Mouse (Mus musculus): ENCODE measurements around the gene Tenm3. TPM values are rescaled to one million over a fixed set of nuclear protein-coding genes. Genes with fewer than 3 reads are reported as not detected.

Tenm3 gene
- total and polyA plus RNA-seq, 3 experiments, result 0.03 to 0.08 (median 0.07) TPM

DNA sequence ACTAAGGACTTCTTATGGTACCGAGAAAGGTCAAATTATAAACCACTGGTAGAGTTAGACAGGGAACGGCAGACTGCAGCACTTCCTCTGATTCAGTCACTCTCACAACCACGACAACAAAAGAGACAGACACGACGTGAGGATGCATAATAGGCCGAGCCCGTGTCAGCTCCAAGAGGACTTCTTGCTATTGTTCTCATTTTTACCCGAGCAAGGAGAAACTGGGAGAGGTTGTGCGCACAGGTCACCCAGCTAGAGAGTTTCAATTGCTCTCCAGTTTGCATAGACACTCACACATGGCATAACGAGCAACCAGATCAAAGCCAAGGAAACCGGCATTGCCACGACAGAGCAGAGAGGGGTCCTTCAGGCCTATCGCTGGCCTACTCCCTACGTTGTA lies 121.0 kb downstream of the Tenm3 start:
- Histone ChIP-seq H3K4me1 (ENCODE audit: control insufficient read depth in 1 of 2, insufficient read depth in 2 of 2) (no peaks in the 10 kb centered on the region), H3K79me2 (replicated peaks; ENCODE audit: control insufficient read depth, extremely low read depth, insufficient read depth, poor library complexity, severe bottlenecking) (no peaks in the 10 kb centered on the region), H3K9me3 (replicated peaks; ENCODE audit: low read length) (peaks cover 61% of the 10 kb centered on the region), H3K4me2 (ENCODE audit: insufficient read depth, low read depth, poor library complexity, severe bottlenecking) (no peak overlapping the region), H3K36me3 (replicated peaks in 1 of 2; ENCODE audit: control insufficient read depth in 1 of 2, insufficient read depth in 1 of 2, low read length in 1 of 2) (no peaks in the 10 kb centered on the region), H3K27ac (ENCODE audit: insufficient read depth, low read depth) (no peak overlapping the region), H3K4me3 (replicated peaks in 1 of 3; ENCODE audit: low read depth in 2 of 3, low read length in 2 of 3, poor library complexity in 1 of 3) (no peak overlapping the region), H3K27me3 (replicated peaks) (no peaks in the 10 kb centered on the region), H3K9ac (ENCODE audit: insufficient read depth, low read depth) (no peak overlapping the region)
- no peak for DNase-seq (ENCODE audit: extremely low read depth)
- TF ChIP-seq ZNF384 (IDR thresholded peaks at IDR 0.05; ENCODE audit: low read depth, low read length), result no peak
- no peak for TF ChIP-seq E2F4 (IDR thresholded peaks at IDR 0.05; ENCODE audit: insufficient replicate concordance, low read depth, low read length)
- TF ChIP-seq RAD21 (IDR thresholded peaks at IDR 0.05; ENCODE audit: low read depth, low read length), result no peak
- in situ Hi-C loops (cut with MboI; ENCODE audit: low pct_ligation_motif_present, low pct_unique_long_range_greater_than_20kb, low sequenced_read_pairs) (no loop called here), dilution Hi-C loops (cut with MboI; ENCODE audit: extremely low pct_ligation_motif_present, extremely low pct_unique_long_range_greater_than_20kb, low sequenced_read_pairs) (no loop called here)

DNA sequence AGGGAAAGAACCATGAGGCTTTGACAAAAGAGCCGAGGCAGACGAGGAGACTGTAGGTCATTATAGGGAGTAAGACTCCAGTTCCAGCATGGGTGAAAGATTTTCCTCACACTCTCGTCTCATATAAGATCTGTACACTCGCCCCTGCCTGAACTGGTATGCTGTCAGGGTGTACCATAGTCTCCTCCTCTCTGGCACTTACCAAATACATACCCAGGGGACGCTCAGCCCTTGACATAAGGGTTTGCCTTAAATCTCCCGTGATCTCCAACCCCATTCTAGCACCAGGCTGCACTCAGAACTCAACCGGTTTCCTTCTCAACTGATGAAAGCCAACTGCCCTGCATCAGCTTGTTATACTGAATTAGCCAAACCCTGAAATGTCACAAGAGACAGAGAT lies 121.4 kb downstream of the Tenm3 start:
- no peaks in the 10 kb centered on the region for H3K36me3 ChIP-seq (replicated peaks in 1 of 2; ENCODE audit: control insufficient read depth in 1 of 2, insufficient read depth in 1 of 2, low read length in 1 of 2)
- no peak overlapping the region for H3K4me3 ChIP-seq (replicated peaks in 1 of 3; ENCODE audit: low read depth in 2 of 3, low read length in 2 of 3, poor library complexity in 1 of 3)
- no peak for DNase-seq (ENCODE audit: extremely low read depth)
- no peaks in the 10 kb centered on the region for H3K79me2 ChIP-seq (replicated peaks; ENCODE audit: control insufficient read depth, extremely low read depth, insufficient read depth, poor library complexity, severe bottlenecking)
- no peak overlapping the region for H3K4me2 ChIP-seq (ENCODE audit: insufficient read depth, low read depth, poor library complexity, severe bottlenecking)
- H3K27ac ChIP-seq (ENCODE audit: insufficient read depth, low read depth), result no peak overlapping the region
- TF ChIP-seq JUN (IDR thresholded peaks at IDR 0.05; ENCODE audit: insufficient read depth, low read depth, low read length) (no peak), ETS1 (conservative IDR thresholded peaks at IDR 0.05; ENCODE audit: low read depth, low read length) (no peak), JUND (conservative IDR thresholded peaks at IDR 0.05; ENCODE audit: low read depth, low read length) (no peak)
- H3K27me3 ChIP-seq (replicated peaks), result no peaks in the 10 kb centered on the region
- H3K4me1 ChIP-seq (ENCODE audit: control insufficient read depth in 1 of 2, insufficient read depth in 2 of 2), result no peaks in the 10 kb centered on the region
- H3K9me3 ChIP-seq (replicated peaks; ENCODE audit: low read length), result peaks cover 63% of the 10 kb centered on the region
- dilution Hi-C loops (cut with MboI; ENCODE audit: extremely low pct_ligation_motif_present, extremely low pct_unique_long_range_greater_than_20kb, low sequenced_read_pairs), result no loop called here
- no peak overlapping the region for H3K9ac ChIP-seq (ENCODE audit: insufficient read depth, low read depth)
- in situ Hi-C loops (cut with MboI; ENCODE audit: low pct_ligation_motif_present, low pct_unique_long_range_greater_than_20kb, low sequenced_read_pairs), result no loop called here

DNA sequence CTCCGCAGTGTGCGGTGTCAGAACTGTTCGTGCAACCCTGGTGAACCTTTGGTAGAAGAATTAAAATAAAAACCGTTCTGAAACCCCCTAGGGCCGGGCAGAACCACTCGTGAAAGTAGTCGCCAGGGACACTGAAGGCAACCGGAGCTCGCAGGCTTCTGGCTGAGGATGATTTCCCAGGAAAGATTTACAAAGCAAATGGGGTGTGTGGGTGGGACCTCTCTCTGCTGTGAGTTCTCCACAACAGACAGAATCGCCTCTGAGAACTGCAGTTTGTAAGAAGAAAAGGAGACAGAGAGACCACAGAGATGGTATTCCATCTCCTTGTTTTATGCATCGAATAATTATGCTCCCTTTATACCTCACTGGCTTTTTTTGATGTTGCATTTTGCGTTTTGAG lies 122.4 kb downstream of the Tenm3 start:
- TF ChIP-seq MEF2A (IDR thresholded peaks at IDR 0.05; ENCODE audit: borderline replicate concordance, low read depth, low read length) (no peak), UBTF (IDR thresholded peaks at IDR 0.05; ENCODE audit: low read depth, low read length) (no peak), USF2 (conservative IDR thresholded peaks at IDR 0.05; ENCODE audit: low read depth, low read length) (no peak)
- Histone ChIP-seq H3K27ac (ENCODE audit: insufficient read depth, low read depth) (no peak overlapping the region), H3K36me3 (replicated peaks in 1 of 2; ENCODE audit: control insufficient read depth in 1 of 2, insufficient read depth in 1 of 2, low read length in 1 of 2) (no peaks in the 10 kb centered on the region), H3K4me3 (replicated peaks in 1 of 3; ENCODE audit: low read depth in 2 of 3, low read length in 2 of 3, poor library complexity in 1 of 3) (no peak overlapping the region), H3K27me3 (replicated peaks) (no peaks in the 10 kb centered on the region), H3K79me2 (replicated peaks; ENCODE audit: control insufficient read depth, extremely low read depth, insufficient read depth, poor library complexity, severe bottlenecking) (no peaks in the 10 kb centered on the region), H3K9ac (ENCODE audit: insufficient read depth, low read depth) (no peak overlapping the region), H3K4me1 (ENCODE audit: control insufficient read depth in 1 of 2, insufficient read depth in 2 of 2) (no peaks in the 10 kb centered on the region), H3K4me2 (ENCODE audit: insufficient read depth, low read depth, poor library complexity, severe bottlenecking) (no peak overlapping the region), H3K9me3 (replicated peaks; ENCODE audit: low read length) (peaks cover 57% of the 10 kb centered on the region)
- dilution Hi-C loops (cut with MboI; ENCODE audit: extremely low pct_ligation_motif_present, extremely low pct_unique_long_range_greater_than_20kb, low sequenced_read_pairs), result no loop called here
- in situ Hi-C loops (cut with MboI; ENCODE audit: low pct_ligation_motif_present, low pct_unique_long_range_greater_than_20kb, low sequenced_read_pairs), result no loop called here
- DNase-seq (ENCODE audit: extremely low read depth), result no peak

Measured in CH12.LX (cell line).